Mouse (Mus musculus) midbrain, postnatal 0 days (tissue): ENCODE measurements around the gene Gclc. TPM values are rescaled to one million over a fixed set of nuclear protein-coding genes. Genes with fewer than 3 reads are reported as not detected.

Source experiments
- ATAC-seq: fragments of 200-750 bp; cut with Nextera tagmentation; 2 replicates; pipeline ENCODE4 v1.8.0; 2017; ENCODE audit warnings: moderate number of reproducible peaks, mild to moderate bottlenecking, moderate TSS enrichment, moderate library complexity; ENCODE audit not compliant: low FRiP score
- DNase-seq: peaks from one replicate; pipeline ENCODE4 v3.0.0-alpha.2; 2015; ENCODE audit warnings: low spot score
- H3K27ac ChIP-seq: fragments of 300-500 bp; sonication (generic); 2 replicates; pipeline ENCODE4 v1.5.1; 2014; ENCODE audit warnings: low read depth, mild to moderate bottlenecking, low read length, mixed read lengths
- H3K27me3 ChIP-seq: fragments of 300-500 bp; sonication (generic); 2 replicates; pipeline ENCODE4 v1.6.1; 2014; ENCODE audit warnings: low read length, control low read depth, mixed read lengths; ENCODE audit not compliant: insufficient read depth
- H3K36me3 ChIP-seq: fragments of 300-500 bp; sonication (generic); 2 replicates; pipeline ENCODE4 v1.6.1; 2014; ENCODE audit warnings: low read length, control low read depth, mixed read lengths; ENCODE audit not compliant: insufficient read depth
- H3K4me1 ChIP-seq: fragments of 300-500 bp; sonication (generic); 2 replicates; pipeline ENCODE4 v1.6.1; 2014; ENCODE audit warnings: mild to moderate bottlenecking, control low read depth, antibody characterized with exemption, low read length, mixed read lengths; ENCODE audit not compliant: insufficient read depth
- H3K4me2 ChIP-seq: fragments of 300-500 bp; sonication (generic); 2 replicates; pipeline ENCODE4 v1.6.1; 2014; ENCODE audit warnings: low read depth, mild to moderate bottlenecking, low read length, mixed read lengths; ENCODE audit not compliant: poor library complexity, severe bottlenecking
- H3K4me3 ChIP-seq: fragments of 300-500 bp; sonication (generic); 2 replicates; pipeline ENCODE4 v1.5.1; 2014; ENCODE audit warnings: low read depth, mild to moderate bottlenecking, low read length, moderate library complexity
- H3K9ac ChIP-seq: fragments of 300-500 bp; sonication (generic); replicated peaks from 2 replicates; pipeline ENCODE4 v1.6.1; 2014; ENCODE audit warnings: mild to moderate bottlenecking, low read length, moderate library complexity, mixed read lengths; ENCODE audit not compliant: poor library complexity, severe bottlenecking
- H3K9me3 ChIP-seq: fragments of 300-500 bp; sonication (generic); 2 replicates; pipeline ENCODE4 v1.6.1; 2016; ENCODE audit warnings: low read length, control low read depth
- CTCF ChIP-seq: IDR thresholded peaks from 2 replicates; pipeline ENCODE4 v1.5.1; 2016; ENCODE audit warnings: antibody characterized with exemption, mild to moderate bottlenecking
- WGBS: fragments of 180-500 bp; shearing (Covaris S2); extraction: QIAGEN DNeasy Blood & Tissue Kit; methylation state at CpG from one replicate; pipeline ENCODE4 v1.1.7; 2014; 5-methylcytosine and 5-hydroxymethylcytosine counted together
- polyA plus RNA-seq: library from polyadenylated mRNA; unstranded; fragments of >200 nt; fragmentation: Nextera tagmentation; extraction: Ambion mirVana; gene quantifications from 2 replicates; pipeline ENCODE4 v1.2.1, GENCODE M21; 2015
- total RNA-seq: library from RNA; depleted of rRNA; stranded (reverse); fragments of >200 nt; gene quantifications from 2 replicates; pipeline ENCODE4 v1.2.3, GENCODE M21; 2014

Gclc gene
- total and polyA plus RNA-seq, 2 experiments from 2014 or later = 15.7 to 29.7 TPM

DNA sequence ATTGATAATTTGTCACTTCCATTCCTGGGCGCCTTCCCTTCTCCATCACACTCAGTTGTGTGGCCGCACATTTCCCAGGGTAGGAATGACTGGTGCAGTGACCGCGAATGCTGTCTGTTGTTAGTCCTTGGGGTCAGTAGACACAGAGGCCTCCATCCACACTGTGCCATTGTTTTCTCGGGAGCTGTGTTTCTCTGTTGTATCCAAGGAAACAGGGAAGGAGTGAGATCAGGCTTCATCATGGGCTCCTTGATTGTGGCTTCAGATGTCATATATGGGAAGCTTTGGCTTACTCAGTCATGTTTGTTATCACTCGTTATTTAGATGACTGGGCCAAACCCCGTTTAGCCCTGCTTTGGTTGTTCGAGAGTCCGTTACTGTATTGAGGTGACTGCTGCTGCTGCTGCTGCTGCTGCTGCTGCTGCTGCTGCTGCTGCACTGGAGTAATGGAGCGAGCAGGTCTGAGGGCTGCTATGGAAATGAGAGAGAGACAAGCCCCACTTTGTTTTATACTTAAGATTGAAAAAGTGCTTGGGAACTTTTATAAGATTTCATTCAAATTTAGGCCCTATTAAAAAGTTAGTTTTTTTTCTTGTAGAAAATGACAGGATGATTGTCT lies 17.5 kb downstream of the Gclc start:
- no peak for DNase-seq
- 26% methylated on average over 10 of the region's 10 CpGs for WGBS
- H3K9ac ChIP-seq = no peak overlapping the region

DNA sequence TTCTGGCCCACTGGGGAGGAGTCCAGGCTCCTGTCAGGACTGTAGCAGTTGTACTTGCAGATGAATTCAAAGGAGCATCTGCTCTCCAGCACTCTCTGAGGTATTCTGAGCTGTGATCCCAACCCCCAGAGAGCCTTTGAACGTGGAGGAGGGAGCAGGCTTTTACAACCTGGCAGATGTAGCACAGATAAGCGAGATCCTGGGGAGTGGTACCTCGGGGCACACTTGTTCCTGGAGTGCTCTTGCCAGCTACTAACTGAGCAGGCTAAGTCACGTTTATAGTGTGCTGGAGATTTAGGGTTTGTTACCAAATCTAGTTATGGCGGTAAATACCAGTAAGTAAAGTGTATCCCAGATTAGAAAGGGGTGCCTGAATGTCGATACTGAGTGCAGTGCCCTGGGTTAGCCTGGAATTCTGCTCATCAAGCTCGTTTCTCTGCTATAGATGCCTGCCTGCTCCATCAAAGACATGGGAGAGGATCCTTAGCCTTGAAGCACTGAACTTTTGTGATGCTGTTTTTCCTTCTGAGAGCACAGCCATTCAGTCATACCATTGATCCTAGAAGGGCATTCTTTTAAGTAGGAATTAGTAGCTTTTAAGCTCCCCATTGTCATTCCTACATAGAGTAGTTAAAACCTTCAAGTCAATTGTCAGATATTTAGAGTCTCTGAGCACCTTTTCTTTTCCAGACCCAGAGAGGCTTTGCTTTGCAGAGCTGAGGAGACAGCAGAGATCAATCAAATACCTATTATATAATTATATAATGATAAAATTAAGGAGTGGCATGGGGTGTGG lies 22.6 kb downstream of the Gclc start:
- H3K9me3 ChIP-seq = no peaks in the 10 kb centered on the region
- peaks cover 5% of the 10 kb centered on the region; the same call in 1 of the 2 replicates for H3K4me1 ChIP-seq
- no peak overlapping the region for H3K9ac ChIP-seq
- no peak overlapping the region for H3K4me3 ChIP-seq
- WGBS = 21% methylated on average over 7 of the region's 7 CpGs
- H3K36me3 ChIP-seq = peaks cover 8% of the 10 kb centered on the region
- H3K4me2 ChIP-seq = no peak overlapping the region
- ATAC-seq = no peak
- no peaks in the 10 kb centered on the region for H3K27me3 ChIP-seq
- no peak for TF ChIP-seq CTCF
- H3K27ac ChIP-seq = no peak overlapping the region
- DNase-seq = no peak

More for the DNA sequence above, 17.5 kb downstream of the Gclc start:
- Histone ChIP-seq H3K27me3 (no peaks in the 10 kb centered on the region), H3K4me3 (no peak overlapping the region), H3K4me2 (peak overlapping the region; percentile 29), H3K4me1 (peaks cover 10% of the 10 kb centered on the region), H3K9me3 (no peaks in the 10 kb centered on the region), H3K27ac (peak overlapping the region; percentile 34), H3K36me3 (no peaks in the 10 kb centered on the region)
- TF ChIP-seq CTCF = no peak
- no peak for ATAC-seq

- no peak overlapping the region for H3K9ac ChIP-seq
- H3K4me1 ChIP-seq = 0 out of 2 replicates have a peak, but pooled peaks cover 4% of the 10 kb centered on the region
- H3K27me3 ChIP-seq = no peaks in the 10 kb centered on the region
- no peaks in the 10 kb centered on the region for H3K9me3 ChIP-seq
- no peak for DNase-seq
- H3K4me2 ChIP-seq = no peak overlapping the region
- peaks cover 8% of the 10 kb centered on the region for H3K36me3 ChIP-seq
- TF ChIP-seq CTCF = no peak
- no peak for ATAC-seq
- 78% methylated on average over 5 of the region's 5 CpGs for WGBS
- H3K4me3 ChIP-seq = no peak overlapping the region
- no peak overlapping the region for H3K27ac ChIP-seq
Observed at GRCm38 (mm10) chr9:77777622-77778021, 23.3 kb downstream of the Gclc start.

- Histone ChIP-seq H3K9ac (no peak overlapping the region), H3K4me3 (no peak overlapping the region), H3K27me3 (no peaks in the 10 kb centered on the region), H3K27ac (no peak overlapping the region), H3K4me2 (no peak overlapping the region), H3K4me1 (no peaks in the 10 kb centered on the region), H3K36me3 (peaks cover 8% of the 10 kb centered on the region), H3K9me3 (no peaks in the 10 kb centered on the region)
- DNase-seq = no peak
- TF ChIP-seq CTCF = no peak
- WGBS = 91% methylated on average over 4 of the region's 4 CpGs
- ATAC-seq = no peak
Observed at GRCm38 (mm10) chr9:77779711-77780110, 25.4 kb downstream of the Gclc start.

DNA sequence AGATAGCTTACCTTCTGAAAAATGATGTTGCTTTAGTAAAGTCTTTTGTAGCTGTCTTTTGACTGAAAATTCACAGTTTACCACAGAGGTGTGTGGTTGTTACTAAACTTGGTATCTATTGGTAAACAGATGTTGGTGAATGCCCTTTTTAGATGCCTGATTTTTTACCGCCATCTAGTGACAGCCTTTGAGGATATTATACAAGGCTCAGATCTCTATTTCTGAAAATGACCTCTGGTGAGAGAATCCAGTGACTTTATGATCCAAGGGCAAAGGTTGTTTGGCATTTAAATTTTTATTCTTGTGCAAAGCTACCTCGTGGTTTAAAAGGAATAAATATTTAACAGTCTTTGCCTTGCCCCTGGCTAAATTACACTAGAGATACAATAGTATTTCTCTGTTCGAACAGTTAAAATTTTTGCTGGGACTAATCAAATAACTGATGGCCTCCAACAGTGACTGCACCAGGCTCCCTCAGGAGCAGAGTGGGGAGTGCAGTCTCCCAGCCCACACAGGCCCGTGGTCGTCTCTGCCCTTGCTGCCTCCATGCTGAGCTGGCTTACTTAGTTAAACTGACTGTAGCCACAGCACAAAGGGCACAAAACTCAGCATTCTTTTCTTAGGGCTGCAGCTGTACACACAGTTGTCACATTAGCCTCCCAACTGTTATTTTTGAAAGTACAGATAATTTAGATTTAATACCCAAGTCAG lies 27.3 kb downstream of the Gclc start:
- Histone ChIP-seq H3K27me3 (no peaks in the 10 kb centered on the region), H3K4me2 (no peak overlapping the region), H3K27ac (no peak overlapping the region), H3K9ac (no peak overlapping the region), H3K4me3 (no peak overlapping the region), H3K36me3 (peaks cover 17% of the 10 kb centered on the region), H3K4me1 (no peaks in the 10 kb centered on the region), H3K9me3 (no peaks in the 10 kb centered on the region)
- TF ChIP-seq CTCF = peak; percentile 81
- ATAC-seq (no peak), DNase-seq (peak; percentile 74)
- 41% methylated on average over 5 of the region's 5 CpGs for WGBS
